Mouse (Mus musculus) lung, postnatal 0 days (tissue): ENCODE data around the gene Slc44a1.

Source experiments
- CTCF ChIP-seq: IDR thresholded peaks from 2 replicates; pipeline ENCODE4 v1.5.1; 2016; ENCODE audit warnings: antibody characterized with exemption, mild to moderate bottlenecking
- EP300 ChIP-seq: IDR thresholded peaks from 2 replicates; pipeline ENCODE4 v1.6.1; 2016; ENCODE audit warnings: antibody characterized with exemption, mild to moderate bottlenecking, control low read depth

- TF ChIP-seq CTCF (no peak), EP300 (no peak)
These were observed 40.8 kb upstream of the Slc44a1 start for GRCm38 (mm10) chr4:53399428-53399827.
